Mouse (Mus musculus): ENCODE measurements around the gene Ankrd40. TPM values are rescaled to one million over a fixed set of nuclear protein-coding genes. Genes with fewer than 3 reads are reported as not detected.

Gene Ankrd40
- polyA plus RNA-seq, 1 experiment from 2014 or later, result 19.9 TPM

Other genes starting within 250 kb of the Ankrd40 start
- 43.1 and 47.6 TPM in 2 replicates for gene Tob1, start 116.5 kb upstream of the Ankrd40 start, polyA plus RNA-seq (2015; fragmentation: Nextera tagmentation; extraction: Ambion mirVana)
- gene Wfikkn2, start 82.0 kb upstream of the Ankrd40 start, polyA plus RNA-seq (2015; fragmentation: Nextera tagmentation; extraction: Ambion mirVana), result 12.9 and 13.5 TPM in 2 replicates
- 0.19 TPM in 1 of 2 replicates, not detected in the other for gene Gm21885, start 46.1 kb upstream of the Ankrd40 start, polyA plus RNA-seq (2015; fragmentation: Nextera tagmentation; extraction: Ambion mirVana)
- gene Luc7l3, start 6.0 kb upstream of the Ankrd40 start, polyA plus RNA-seq (2015; fragmentation: Nextera tagmentation; extraction: Ambion mirVana), result 96.9 and 105 TPM in 2 replicates
- 1.3 and 1.6 TPM in 2 replicates for gene Abcc3, start 65.0 kb downstream of the Ankrd40 start, polyA plus RNA-seq (2015; fragmentation: Nextera tagmentation; extraction: Ambion mirVana)
- 27.7 and 30.8 TPM in 2 replicates for gene Cacna1g, start 146.2 kb downstream of the Ankrd40 start, polyA plus RNA-seq (2015; fragmentation: Nextera tagmentation; extraction: Ambion mirVana)
- gene Spata20, start 158.2 kb downstream of the Ankrd40 start, polyA plus RNA-seq (2015; fragmentation: Nextera tagmentation; extraction: Ambion mirVana), result 0.27 TPM in 2 replicates
- gene Epn3, start 172.0 kb downstream of the Ankrd40 start, polyA plus RNA-seq (2015; fragmentation: Nextera tagmentation; extraction: Ambion mirVana), result 10.3 and 11.1 TPM in 2 replicates
- gene Mycbpap, start 193.7 kb downstream of the Ankrd40 start, polyA plus RNA-seq (2015; fragmentation: Nextera tagmentation; extraction: Ambion mirVana), result 1.5 and 1.6 TPM in 2 replicates
- 3.6 and 3.7 TPM in 2 replicates for gene Rsad1, start 221.3 kb downstream of the Ankrd40 start, polyA plus RNA-seq (2015; fragmentation: Nextera tagmentation; extraction: Ambion mirVana)
- 22.7 and 31.1 TPM in 2 replicates for gene Chad, start 237.0 kb downstream of the Ankrd40 start, polyA plus RNA-seq (2015; fragmentation: Nextera tagmentation; extraction: Ambion mirVana)

Data from limb, embryonic 15.5 days (tissue).